Mouse (Mus musculus) liver, embryonic 16.5 days (tissue): ENCODE results near the gene Cyp46a1. TPM values are rescaled to one million over a fixed set of nuclear protein-coding genes. Genes with fewer than 3 reads are reported as not detected.

ENCODE experiments used
- ATAC-seq: fragments of 200-750 bp; cut with Nextera tagmentation; 2 replicates; pipeline ENCODE4 v1.8.0; 2017; ENCODE audit warnings: low read depth, mild to moderate bottlenecking, moderate number of reproducible peaks, moderate library complexity
- H3K27ac ChIP-seq: fragments of 300-500 bp; sonication (generic); 2 replicates; pipeline ENCODE4 v1.5.1; 2014; ENCODE audit warnings: mild to moderate bottlenecking, low read length
- H3K27me3 ChIP-seq: fragments of 300-500 bp; sonication (generic); 2 replicates; pipeline ENCODE4 v1.6.1; 2014; ENCODE audit warnings: low read depth, low read length, mixed read lengths; ENCODE audit not compliant: control insufficient read depth, insufficient read depth
- H3K36me3 ChIP-seq: fragments of 300-500 bp; sonication (generic); 2 replicates; pipeline ENCODE4 v1.6.1; 2014; ENCODE audit warnings: mild to moderate bottlenecking; ENCODE audit not compliant: control insufficient read depth, insufficient read depth
- H3K4me1 ChIP-seq: fragments of 300-500 bp; sonication (generic); 2 replicates; pipeline ENCODE4 v1.6.1; 2014; ENCODE audit warnings: low read depth, low read length, mixed read lengths; ENCODE audit not compliant: control insufficient read depth
- H3K4me2 ChIP-seq: fragments of 300-500 bp; sonication (generic); 2 replicates; pipeline ENCODE4 v1.6.1; 2014; ENCODE audit warnings: low read depth, low read length, mixed read lengths
- H3K4me3 ChIP-seq: fragments of 300-500 bp; sonication (generic); 2 replicates; pipeline ENCODE4 v1.5.1; 2014; ENCODE audit warnings: low read depth, mild to moderate bottlenecking, low read length
- H3K9ac ChIP-seq: fragments of 300-500 bp; sonication (generic); 2 replicates; pipeline ENCODE4 v1.6.1; 2014; ENCODE audit warnings: low read depth, low read length
- H3K9me3 ChIP-seq: fragments of 300-500 bp; sonication (generic); replicated peaks from 2 replicates; pipeline ENCODE4 v1.6.1; 2016; ENCODE audit warnings: low read length; ENCODE audit not compliant: control insufficient read depth
- WGBS: fragments of 180-500 bp; shearing (Covaris S2); extraction: QIAGEN DNeasy Blood & Tissue Kit; methylation state at CpG from one replicate; pipeline ENCODE4 v1.1.7; 2014; ENCODE audit not compliant: insufficient replicate concordance; 5-methylcytosine and 5-hydroxymethylcytosine counted together
- polyA plus RNA-seq: library from polyadenylated mRNA; unstranded; fragments of >200 nt; fragmentation: Nextera tagmentation; extraction: Ambion mirVana; gene quantifications from 2 replicates; pipeline ENCODE4 v1.2.1, GENCODE M21; 2015

The Cyp46a1 gene
- polyA plus RNA-seq, 1 experiment from 2014 or later: 0.25 TPM

- Histone ChIP-seq H3K4me1 (no peaks in the 10 kb centered on the region), H3K36me3 (no peaks in the 10 kb centered on the region), H3K4me2 (no peak overlapping the region), H3K4me3 (no peak overlapping the region), H3K9me3 (no peaks in the 10 kb centered on the region), H3K27ac (no peak overlapping the region), H3K27me3 (peaks cover 50% of the 10 kb centered on the region), H3K9ac (no peak overlapping the region)
- no peak for ATAC-seq
- WGBS: 8% methylated on average over 18 of the region's 18 CpGs
Observed at GRCm38 (mm10) chr12:108317826-108318430, 16.3 kb upstream of the Cyp46a1 start.

GRCm38 (mm10) chr12:108318499-108318898 is 15.7 kb upstream of the Cyp46a1 start:
- Histone ChIP-seq H3K27me3 (peaks cover 50% of the 10 kb centered on the region), H3K27ac (no peak overlapping the region), H3K36me3 (no peaks in the 10 kb centered on the region), H3K4me2 (no peak overlapping the region), H3K4me1 (no peaks in the 10 kb centered on the region), H3K9me3 (no peaks in the 10 kb centered on the region), H3K9ac (no peak overlapping the region), H3K4me3 (no peak overlapping the region)
- 12% methylated on average over 37 of the region's 37 CpGs for WGBS
- no peak for ATAC-seq

GRCm38 (mm10) chr12:108320096-108320495 is 14.1 kb upstream of the Cyp46a1 start:
- H3K4me1 ChIP-seq: no peaks in the 10 kb centered on the region
- WGBS: 13% methylated on average over 8 of the region's 8 CpGs
- H3K4me3 ChIP-seq: no peak overlapping the region
- H3K4me2 ChIP-seq: no peak overlapping the region
- peaks cover 50% of the 10 kb centered on the region for H3K27me3 ChIP-seq
- H3K9ac ChIP-seq: no peak overlapping the region
- H3K36me3 ChIP-seq: no peaks in the 10 kb centered on the region
- H3K27ac ChIP-seq: no peak overlapping the region
- no peak for ATAC-seq
- no peaks in the 10 kb centered on the region for H3K9me3 ChIP-seq

GRCm38 (mm10) chr12:108326401-108326800 is 7.8 kb upstream of the Cyp46a1 start:
- Histone ChIP-seq H3K27me3 (peaks cover 41% of the 10 kb centered on the region), H3K9me3 (no peaks in the 10 kb centered on the region), H3K4me1 (no peaks in the 10 kb centered on the region), H3K4me3 (no peak overlapping the region), H3K9ac (no peak overlapping the region), H3K27ac (no peak overlapping the region), H3K4me2 (no peak overlapping the region), H3K36me3 (no peaks in the 10 kb centered on the region)
- ATAC-seq: no peak
- WGBS: 40% methylated on average over 5 of the region's 5 CpGs

- H3K4me3 ChIP-seq: peak overlapping the region; percentile 13; the same call in 1 of the 2 replicates
- no peaks in the 10 kb centered on the region for H3K9me3 ChIP-seq
- H3K27ac ChIP-seq: no peak overlapping the region
- WGBS: 3% methylated on average over 63 of the region's 66 CpGs
- ATAC-seq: no peak
- H3K9ac ChIP-seq: no peak overlapping the region
- H3K4me1 ChIP-seq: no peaks in the 10 kb centered on the region
- no peaks in the 10 kb centered on the region for H3K36me3 ChIP-seq
- peaks cover 41% of the 10 kb centered on the region for H3K27me3 ChIP-seq
- H3K4me2 ChIP-seq: peak overlapping the region; percentile 24; the same call in 1 of the 2 replicates
Observed at GRCm38 (mm10) chr12:108327889-108328491, 6.2 kb upstream of the Cyp46a1 start.

- ATAC-seq: peak; percentile 19; the same call in 1 of the 2 replicates
- H3K4me2 ChIP-seq: peak overlapping the region; percentile 78
- no peaks in the 10 kb centered on the region for H3K9me3 ChIP-seq
- H3K4me1 ChIP-seq: peaks cover 13% of the 10 kb centered on the region
- WGBS: under 1% methylated on average over 16 of the region's 16 CpGs
- no peaks in the 10 kb centered on the region for H3K36me3 ChIP-seq
- peak overlapping the region; percentile 12; the same call in 1 of the 2 replicates for H3K9ac ChIP-seq
- H3K27me3 ChIP-seq: peaks cover 55% of the 10 kb centered on the region
- H3K4me3 ChIP-seq: peak overlapping the region; percentile 56
- H3K27ac ChIP-seq: no peak overlapping the region
Observed at GRCm38 (mm10) chr12:108333056-108333455, 1.1 kb upstream of the Cyp46a1 start.

GRCm38 (mm10) chr12:108333481-108333882 is 699 bp upstream of the Cyp46a1 start:
- H3K27me3 ChIP-seq: peaks cover 51% of the 10 kb centered on the region
- WGBS: 1% methylated on average over 22 of the region's 22 CpGs
- peak; percentile 30; the same call in 1 of the 2 replicates for ATAC-seq
- no peaks in the 10 kb centered on the region for H3K36me3 ChIP-seq
- peak overlapping the region; percentile 12; the same call in 1 of the 2 replicates for H3K9ac ChIP-seq
- no peaks in the 10 kb centered on the region for H3K9me3 ChIP-seq
- H3K4me2 ChIP-seq: peak overlapping the region; percentile 78
- H3K4me3 ChIP-seq: peak overlapping the region; percentile 56
- H3K27ac ChIP-seq: peak overlapping the region; percentile 37; the same call in 1 of the 2 replicates
- peaks cover 13% of the 10 kb centered on the region for H3K4me1 ChIP-seq

- 1% methylated on average over 32 of the region's 32 CpGs for WGBS
- Histone ChIP-seq H3K9ac (no peak overlapping the region), H3K27me3 (peaks cover 43% of the 10 kb centered on the region)
Observed at GRCm38 (mm10) chr12:108334529-108334928, 348 bp downstream of the Cyp46a1 start.

GRCm38 (mm10) chr12:108338572-108339190 is 4.5 kb downstream of the Cyp46a1 start:
- Histone ChIP-seq H3K27ac (no peak overlapping the region), H3K27me3 (peaks cover 25% of the 10 kb centered on the region), H3K36me3 (no peaks in the 10 kb centered on the region), H3K4me1 (peaks cover 7% of the 10 kb centered on the region), H3K4me3 (no peak overlapping the region), H3K9ac (no peak overlapping the region), H3K9me3 (no peaks in the 10 kb centered on the region), H3K4me2 (no peak overlapping the region)
- WGBS: 18% methylated on average over 14 of the region's 14 CpGs
- no peak for ATAC-seq

More at GRCm38 (mm10) chr12:108334529-108334928, 348 bp downstream of the Cyp46a1 start:
- H3K4me1 ChIP-seq: peaks cover 13% of the 10 kb centered on the region
- no peaks in the 10 kb centered on the region for H3K36me3 ChIP-seq
- no peaks in the 10 kb centered on the region for H3K9me3 ChIP-seq
- peak overlapping the region; percentile 78 for H3K4me2 ChIP-seq
- no peak for ATAC-seq
- peak overlapping the region; percentile 56 for H3K4me3 ChIP-seq
- no peak overlapping the region for H3K27ac ChIP-seq
